Mouse (Mus musculus) forebrain, embryonic 14.5 days (tissue): ENCODE results near the gene BC029722. TPM values are rescaled to one million over a fixed set of nuclear protein-coding genes. Genes with fewer than 3 reads are reported as not detected.
A peak's percentile ranks its signal among the peaks of the same experiment; 100 is the strongest.

Experiments used
- ATAC-seq: fragments of 200-750 bp; cut with Nextera tagmentation; 2 replicates; pipeline ENCODE4 v1.8.0; 2017; ENCODE audit warnings: mild to moderate bottlenecking, moderate library complexity
- DNase-seq: peaks from one replicate; pipeline ENCODE4 v3.0.0-alpha.2; 2015; ENCODE audit warnings: low spot score
- H3K27ac ChIP-seq: fragments of 300-500 bp; sonication (generic); 2 replicates; pipeline ENCODE4 v1.5.1; 2014; ENCODE audit warnings: low read depth, mild to moderate bottlenecking, control low read depth, low read length, moderate library complexity
- H3K27me3 ChIP-seq: fragments of 300-500 bp; sonication (generic); replicated peaks from 2 replicates; pipeline ENCODE4 v1.6.1; 2014; ENCODE audit warnings: low read length, control low read depth, mixed read lengths; ENCODE audit not compliant: control insufficient read depth, insufficient read depth
- H3K36me3 ChIP-seq: fragments of 300-500 bp; sonication (generic); 2 replicates; pipeline ENCODE4 v1.6.1; 2014; ENCODE audit warnings: low read length, control low read depth; ENCODE audit not compliant: control insufficient read depth, insufficient read depth
- H3K4me1 ChIP-seq: fragments of 300-500 bp; sonication (generic); 2 replicates; pipeline ENCODE4 v1.6.1; 2014; ENCODE audit warnings: antibody characterized with exemption, low read length, control low read depth; ENCODE audit not compliant: control insufficient read depth, insufficient read depth
- H3K4me2 ChIP-seq: fragments of 300-500 bp; sonication (generic); 2 replicates; pipeline ENCODE4 v1.6.1; 2014; ENCODE audit warnings: mild to moderate bottlenecking, control low read depth, low read length
- H3K4me3 ChIP-seq: fragments of 300-500 bp; sonication (generic); 2 replicates; pipeline ENCODE4 v1.5.1; 2014; ENCODE audit warnings: low read depth, low read length, control low read depth
- H3K9ac ChIP-seq: fragments of 300-500 bp; sonication (generic); 2 replicates; pipeline ENCODE4 v1.6.1; 2014; ENCODE audit warnings: mild to moderate bottlenecking, low read length, control low read depth, moderate library complexity
- H3K9me3 ChIP-seq: fragments of 300-500 bp; sonication (generic); replicated peaks from 2 replicates; pipeline ENCODE4 v1.6.1; 2016; ENCODE audit warnings: low read length, control low read depth, mixed read lengths; ENCODE audit not compliant: control insufficient read depth
- WGBS: fragments of 180-500 bp; shearing (Covaris S2); extraction: QIAGEN DNeasy Blood & Tissue Kit; methylation state at CpG from one replicate; pipeline ENCODE4 v1.1.7; 2014; 5-methylcytosine and 5-hydroxymethylcytosine counted together
- polyA plus RNA-seq: library from polyadenylated mRNA; unstranded; fragments of >200 nt; fragmentation: Nextera tagmentation; extraction: Ambion mirVana; gene quantifications from 2 replicates; pipeline ENCODE4 v1.2.1, GENCODE M21; 2014

Gene BC029722
- polyA plus RNA-seq: 21.9 and 24.0 TPM in 2 replicates

DNA sequence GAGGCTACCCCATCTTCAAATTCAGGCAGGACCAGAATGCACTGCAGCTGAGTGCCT lies at the start of gene BC029722:
BC029722 (minus strand) TSS at position 35 of the 57 bp plus-strand sequence.
- no peak for DNase-seq
- H3K9me3 ChIP-seq: no peaks in the 10 kb centered on the region
- H3K4me2 ChIP-seq: peak within 1 kb of the TSS; percentile 87
- H3K36me3 ChIP-seq: peaks cover 51% of the 10 kb centered on the region
- peaks cover 7% of the 10 kb centered on the region for H3K4me1 ChIP-seq
- no peaks in the 10 kb centered on the region for H3K27me3 ChIP-seq
- peak within 1 kb of the TSS; percentile 70 for H3K27ac ChIP-seq
- H3K4me3 ChIP-seq: peak within 1 kb of the TSS; percentile 48
- ATAC-seq: no peak
- peak within 1 kb of the TSS; percentile 80 for H3K9ac ChIP-seq

DNA sequence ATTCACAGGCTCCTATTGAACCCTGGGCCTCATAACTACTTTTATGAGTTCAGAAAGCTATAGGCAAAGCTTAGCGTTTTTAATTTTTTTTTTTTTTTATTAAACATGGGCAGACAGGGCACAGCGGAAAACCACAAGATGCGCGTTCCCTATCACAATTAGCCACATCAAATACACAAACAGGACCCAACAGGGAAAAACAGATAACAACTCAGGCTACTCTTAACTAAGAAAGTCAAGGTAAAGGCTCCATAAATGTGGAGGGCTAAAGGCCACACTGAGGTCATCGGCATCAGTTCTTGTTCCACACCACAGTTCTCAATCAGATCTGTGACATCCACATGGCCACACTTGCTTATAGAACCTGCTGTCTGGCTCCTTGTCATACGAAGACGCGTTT lies 49.1 kb upstream of the BC029722 start:
- WGBS: 99% methylated on average over 8 of the region's 8 CpGs
- no peak overlapping the region for H3K9ac ChIP-seq
- H3K36me3 ChIP-seq: peaks cover 6% of the 10 kb centered on the region
- no peaks in the 10 kb centered on the region for H3K9me3 ChIP-seq
- H3K27ac ChIP-seq: no peak overlapping the region
- no peak overlapping the region for H3K4me3 ChIP-seq
- no peaks in the 10 kb centered on the region for H3K27me3 ChIP-seq
- ATAC-seq (no peak), DNase-seq (no peak)
- H3K4me2 ChIP-seq: no peak overlapping the region
- peaks cover 19% of the 10 kb centered on the region for H3K4me1 ChIP-seq

DNA sequence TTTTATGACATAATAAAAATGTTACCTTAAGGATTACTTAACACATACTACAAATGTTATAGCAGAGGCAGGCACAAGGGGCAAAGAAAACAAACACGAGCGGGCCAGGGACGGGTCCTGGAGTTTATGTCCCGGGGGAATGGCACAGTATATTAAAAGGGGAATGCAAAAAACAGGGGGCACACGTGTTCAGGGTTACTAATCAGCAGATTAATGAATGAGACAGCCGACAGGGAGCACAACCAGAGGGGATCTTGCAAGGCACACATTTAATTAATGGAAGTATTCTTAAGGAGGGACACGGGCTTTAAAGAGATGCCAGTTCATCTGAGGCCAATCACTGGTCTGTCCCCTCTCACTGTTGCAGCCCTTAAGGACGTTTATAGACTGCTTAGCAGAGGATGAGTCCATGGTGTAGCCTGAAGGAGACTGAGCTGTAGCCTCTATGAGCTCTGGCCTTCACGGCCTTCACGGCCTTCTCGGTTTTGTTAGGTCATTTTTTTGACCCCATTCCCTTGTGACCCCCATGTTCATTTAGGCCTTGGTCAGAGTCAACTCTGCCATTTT lies 44.2 kb upstream of the BC029722 start:
- Histone ChIP-seq H3K36me3 (peaks cover under 1% of the 10 kb centered on the region), H3K4me2 (peak overlapping the region; percentile 18; the same call in 1 of the 2 replicates), H3K4me3 (no peak overlapping the region), H3K4me1 (0 out of 2 replicates have a peak, but pooled peaks cover 3% of the 10 kb centered on the region), H3K9ac (no peak overlapping the region), H3K9me3 (no peaks in the 10 kb centered on the region), H3K27ac (peak overlapping the region; percentile 44; the same call in 1 of the 2 replicates), H3K27me3 (no peaks in the 10 kb centered on the region)
- ATAC-seq: peak; percentile 85
- peak; percentile 73 for DNase-seq
- WGBS: 35% methylated on average over 11 of the region's 11 CpGs

DNA sequence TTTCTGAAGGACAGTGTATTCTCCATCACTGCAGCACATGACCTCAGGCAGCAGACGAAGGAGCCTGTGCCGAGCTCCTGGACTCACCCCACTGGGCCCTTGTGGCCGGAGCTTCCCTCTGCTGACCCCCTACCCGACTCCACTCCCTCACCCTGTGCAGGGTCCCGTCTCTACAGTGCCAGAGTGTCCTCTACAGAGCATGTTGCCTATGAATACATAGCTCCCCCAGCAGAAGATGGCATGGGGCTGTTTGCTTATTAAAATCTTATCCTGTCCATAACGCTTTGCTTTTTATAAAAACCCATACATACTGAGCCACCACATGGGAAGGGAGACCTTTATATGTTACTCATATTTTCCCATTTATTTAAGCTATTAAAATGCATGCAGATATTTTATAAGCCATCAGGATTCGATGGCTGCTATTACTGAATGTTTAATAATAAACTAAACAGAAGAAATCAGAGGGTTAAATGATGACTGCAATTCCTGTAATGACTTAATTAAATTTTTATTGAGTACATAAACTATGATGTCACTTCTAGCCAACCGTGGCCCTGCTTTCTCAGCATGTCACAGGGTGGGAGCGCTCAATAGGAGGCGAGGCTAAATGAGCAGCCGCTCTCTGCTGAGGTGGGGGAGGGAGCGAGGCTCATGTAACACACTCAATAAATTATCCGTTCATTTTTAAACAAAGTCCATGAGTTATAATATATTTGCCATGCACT lies 43.5 kb upstream of the BC029722 start:
- Histone ChIP-seq H3K4me1 (0 out of 2 replicates have a peak, but pooled peaks cover 3% of the 10 kb centered on the region), H3K9ac (no peak overlapping the region), H3K4me2 (peak overlapping the region; percentile 18; the same call in 1 of the 2 replicates), H3K27me3 (no peaks in the 10 kb centered on the region), H3K9me3 (no peaks in the 10 kb centered on the region), H3K36me3 (0 out of 2 replicates have a peak, but pooled peaks cover under 1% of the 10 kb centered on the region), H3K27ac (no peak overlapping the region), H3K4me3 (no peak overlapping the region)
- ATAC-seq: peak; percentile 95
- peak; percentile 83 for DNase-seq
- WGBS: 48% methylated on average over 13 of the region's 13 CpGs

DNA sequence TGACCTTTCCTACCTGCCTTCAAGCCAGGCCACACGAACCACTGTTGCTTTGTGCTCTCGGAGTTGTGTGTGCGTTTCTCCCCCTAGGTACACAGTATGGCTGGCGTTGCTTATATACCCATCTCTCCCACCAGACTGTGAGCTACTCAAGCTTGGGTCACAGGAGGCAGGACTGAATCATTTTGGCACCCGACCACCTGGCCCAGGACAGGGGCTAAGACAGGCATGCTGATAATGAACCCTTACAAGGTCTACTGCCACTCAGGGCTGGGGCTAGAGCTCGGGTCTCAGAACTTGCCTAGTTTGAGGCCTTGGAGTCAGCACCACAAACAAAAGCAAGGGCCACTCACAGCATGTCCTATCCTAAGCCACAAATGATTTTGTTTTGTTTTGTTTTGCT lies 42.4 kb upstream of the BC029722 start:
- no peaks in the 10 kb centered on the region for H3K27me3 ChIP-seq
- H3K4me2 ChIP-seq: no peak overlapping the region
- 89% methylated on average over 6 of the region's 6 CpGs for WGBS
- ATAC-seq: no peak
- H3K4me3 ChIP-seq: no peak overlapping the region
- no peak overlapping the region for H3K9ac ChIP-seq
- H3K9me3 ChIP-seq: no peaks in the 10 kb centered on the region
- DNase-seq: no peak
- peaks cover 9% of the 10 kb centered on the region for H3K36me3 ChIP-seq
- H3K27ac ChIP-seq: no peak overlapping the region
- 0 out of 2 replicates have a peak, but pooled peaks cover 3% of the 10 kb centered on the region for H3K4me1 ChIP-seq

DNA sequence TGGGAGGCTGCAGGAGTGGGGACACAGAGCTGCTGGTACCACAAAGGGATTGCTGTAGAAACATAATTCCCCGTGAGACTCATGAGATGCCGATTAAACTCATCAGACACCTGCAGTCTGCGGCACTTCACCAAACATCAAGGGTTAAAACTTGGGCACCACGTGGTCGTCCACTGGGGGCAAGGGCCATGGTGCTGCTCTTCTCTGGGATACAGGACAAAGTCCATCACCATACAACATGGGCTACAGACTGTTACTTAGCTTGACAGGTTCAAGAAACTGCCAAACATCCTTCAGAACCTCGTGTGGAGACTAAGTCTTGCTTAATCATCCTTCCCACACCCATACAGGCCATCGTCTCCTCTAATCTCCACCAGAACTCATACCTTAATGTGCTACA lies 40.9 kb upstream of the BC029722 start:
- WGBS: 85% methylated on average over 7 of the region's 7 CpGs
- H3K4me2 ChIP-seq: no peak overlapping the region
- H3K4me3 ChIP-seq: no peak overlapping the region
- no peak overlapping the region for H3K27ac ChIP-seq
- no peaks in the 10 kb centered on the region for H3K9me3 ChIP-seq
- no peak for DNase-seq
- H3K36me3 ChIP-seq: peaks cover 16% of the 10 kb centered on the region
- no peaks in the 10 kb centered on the region for H3K27me3 ChIP-seq
- no peak for ATAC-seq
- no peak overlapping the region for H3K9ac ChIP-seq
- 0 out of 2 replicates have a peak, but pooled peaks cover 3% of the 10 kb centered on the region for H3K4me1 ChIP-seq

DNA sequence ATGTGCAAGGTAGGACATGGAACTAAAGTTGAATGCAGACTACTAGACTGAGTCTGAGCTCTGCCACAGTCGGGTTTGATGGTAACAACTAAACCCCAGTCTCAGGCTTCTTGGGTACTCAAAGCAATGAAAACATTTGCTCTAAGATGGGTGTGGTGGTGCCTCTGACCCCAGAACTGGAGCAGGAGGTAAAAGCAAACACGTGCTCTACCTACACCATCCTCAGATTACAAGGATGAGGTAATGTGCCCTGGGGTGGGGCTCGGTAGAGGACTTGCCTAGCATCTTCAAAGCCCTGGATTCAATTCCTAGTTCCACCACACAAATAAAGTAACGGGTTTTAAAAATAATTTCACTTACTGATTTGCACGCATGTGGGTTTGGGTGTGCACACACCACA lies 33.3 kb upstream of the BC029722 start:
- Histone ChIP-seq H3K9ac (no peak overlapping the region), H3K36me3 (peaks cover 44% of the 10 kb centered on the region), H3K9me3 (no peaks in the 10 kb centered on the region), H3K27me3 (no peaks in the 10 kb centered on the region), H3K4me3 (no peak overlapping the region), H3K4me1 (no peaks in the 10 kb centered on the region), H3K4me2 (no peak overlapping the region), H3K27ac (no peak overlapping the region)
- DNase-seq (no peak), ATAC-seq (no peak)
- WGBS: 93% methylated on average over 5 of the region's 5 CpGs

DNA sequence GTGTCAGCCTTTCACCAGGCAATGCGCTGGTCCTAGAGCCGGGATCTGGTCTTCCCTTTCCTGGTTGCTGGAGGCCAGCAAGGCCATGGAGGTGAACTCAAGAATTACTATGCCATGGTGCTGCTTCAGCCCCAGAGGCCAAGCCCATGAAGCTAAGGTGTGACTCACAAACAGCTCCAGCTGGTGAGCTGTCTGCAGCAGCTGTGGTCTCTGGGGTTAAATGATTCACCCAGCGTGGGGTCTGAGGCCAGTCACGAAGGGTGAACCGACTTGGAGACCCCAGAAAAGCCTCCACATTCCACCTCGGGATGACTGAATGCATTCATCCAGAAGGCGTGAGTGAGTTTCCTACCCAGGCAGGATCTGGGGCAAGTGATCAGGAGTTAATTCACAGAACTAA lies 30.9 kb upstream of the BC029722 start:
- H3K9me3 ChIP-seq: no peaks in the 10 kb centered on the region
- no peak overlapping the region for H3K27ac ChIP-seq
- H3K4me3 ChIP-seq: no peak overlapping the region
- H3K4me2 ChIP-seq: no peak overlapping the region
- DNase-seq (no peak), ATAC-seq (no peak)
- no peak overlapping the region for H3K9ac ChIP-seq
- no peaks in the 10 kb centered on the region for H3K27me3 ChIP-seq
- WGBS: 88% methylated on average over 7 of the region's 7 CpGs
- H3K4me1 ChIP-seq: no peaks in the 10 kb centered on the region
- peaks cover 49% of the 10 kb centered on the region for H3K36me3 ChIP-seq

DNA sequence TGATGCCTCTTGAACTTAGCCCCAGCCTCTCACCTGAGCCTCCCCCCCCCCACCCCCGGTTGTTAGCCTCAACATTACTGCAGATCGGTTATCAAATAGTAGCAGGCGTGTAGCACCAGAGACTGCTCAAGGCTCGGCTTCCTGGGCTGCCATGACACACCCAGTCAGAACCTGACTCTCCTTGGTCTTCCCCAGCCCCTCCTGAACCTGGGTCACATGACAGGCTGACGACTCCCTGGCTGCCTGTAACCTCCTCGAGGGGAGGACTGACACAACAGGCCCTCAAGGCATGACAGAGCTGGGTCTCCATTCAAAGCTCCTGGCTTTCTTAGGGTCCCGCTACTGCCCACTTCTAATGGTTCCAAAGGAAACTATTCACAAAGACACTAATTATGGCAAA lies 30.2 kb upstream of the BC029722 start:
- Histone ChIP-seq H3K9me3 (no peaks in the 10 kb centered on the region), H3K9ac (no peak overlapping the region), H3K27ac (no peak overlapping the region), H3K27me3 (no peaks in the 10 kb centered on the region), H3K4me3 (no peak overlapping the region), H3K4me1 (no peaks in the 10 kb centered on the region), H3K36me3 (peaks cover 49% of the 10 kb centered on the region), H3K4me2 (no peak overlapping the region)
- DNase-seq: no peak
- ATAC-seq: no peak
- WGBS: 67% methylated on average over 7 of the region's 7 CpGs
